Mouse (Mus musculus): ENCODE measurements around the gene Dchs2. TPM values are rescaled to one million over a fixed set of nuclear protein-coding genes. Genes with fewer than 3 reads are reported as not detected.

Dchs2 gene
- polyA plus RNA-seq, 1 experiment from 2014 or later: 0.03 TPM

DNA sequence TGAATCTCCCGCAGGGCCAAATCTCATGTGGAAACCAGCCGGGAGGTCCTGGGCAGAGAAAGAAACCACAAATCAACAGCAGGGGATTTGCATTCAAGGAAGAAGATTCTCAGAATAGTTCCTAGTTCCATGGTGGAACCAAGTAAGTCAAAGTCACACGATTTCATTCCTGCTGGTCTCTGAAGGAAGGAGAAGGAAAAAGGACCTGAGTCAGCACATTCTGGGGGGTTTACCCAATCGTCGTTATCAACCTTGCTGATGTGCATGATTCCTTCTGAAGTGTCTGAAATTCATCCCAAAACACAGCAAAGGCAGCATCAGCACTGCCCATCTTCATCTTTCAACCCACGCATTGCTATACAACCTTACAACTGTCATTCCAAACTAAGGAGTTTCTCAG is 249.1 kb downstream of the Dchs2 start:
- H3K4me2 ChIP-seq (ENCODE audit: low read length): no peak overlapping the region
- TF ChIP-seq CTCF (IDR thresholded peaks at IDR 0.05; ENCODE audit: low read depth): no peak
- no peaks in the 10 kb centered on the region for H3K27me3 ChIP-seq (ENCODE audit: insufficient read depth, low read length)
- DNase-seq (ENCODE audit: low spot score): no peak
- no peak for ATAC-seq (replicated peaks; ENCODE audit: low FRiP score, low read depth)
- H3K36me3 ChIP-seq (ENCODE audit: insufficient read depth, low read length): no peaks in the 10 kb centered on the region
- H3K27ac ChIP-seq: no peak overlapping the region
- no peaks in the 10 kb centered on the region for H3K9me3 ChIP-seq (replicated peaks; ENCODE audit: low read length)
- H3K4me1 ChIP-seq (replicated peaks; ENCODE audit: insufficient read depth, low read length): no peaks in the 10 kb centered on the region
- no peak overlapping the region for H3K4me3 ChIP-seq (replicated peaks; ENCODE audit: low read depth, low read length)
- WGBS: 94% methylated on average over 6 of the region's 6 CpGs
- H3K9ac ChIP-seq (ENCODE audit: low read depth, low read length): no peak overlapping the region

Other genes with a start within 250 kb of the Dchs2 start
- 0.09 and 0.11 TPM in 2 replicates for gene Lrat, start 224.0 kb upstream of the Dchs2 start, polyA plus RNA-seq (2015; fragmentation: Nextera tagmentation; extraction: Ambion mirVana)
- gene Fgg, start 120.2 kb upstream of the Dchs2 start, polyA plus RNA-seq (2015; fragmentation: Nextera tagmentation; extraction: Ambion mirVana): 1.2 and 2.3 TPM in 2 replicates
- gene Fga, start 101.9 kb upstream of the Dchs2 start, polyA plus RNA-seq (2015; fragmentation: Nextera tagmentation; extraction: Ambion mirVana): 5.1 and 5.5 TPM in 2 replicates
- gene Fgb, start 78.1 kb upstream of the Dchs2 start, polyA plus RNA-seq (2015; fragmentation: Nextera tagmentation; extraction: Ambion mirVana): 2.4 and 3.3 TPM in 2 replicates
- 70.4 and 76.8 TPM in 2 replicates for gene Plrg1, start 72.4 kb upstream of the Dchs2 start, polyA plus RNA-seq (2015; fragmentation: Nextera tagmentation; extraction: Ambion mirVana)

Measured in kidney, postnatal 0 days (tissue).